Mouse (Mus musculus): ENCODE results near the gene Mab21l3.
A peak's percentile ranks its signal among the peaks of the same experiment; 100 is the strongest.

The Mab21l3 gene

DNA sequence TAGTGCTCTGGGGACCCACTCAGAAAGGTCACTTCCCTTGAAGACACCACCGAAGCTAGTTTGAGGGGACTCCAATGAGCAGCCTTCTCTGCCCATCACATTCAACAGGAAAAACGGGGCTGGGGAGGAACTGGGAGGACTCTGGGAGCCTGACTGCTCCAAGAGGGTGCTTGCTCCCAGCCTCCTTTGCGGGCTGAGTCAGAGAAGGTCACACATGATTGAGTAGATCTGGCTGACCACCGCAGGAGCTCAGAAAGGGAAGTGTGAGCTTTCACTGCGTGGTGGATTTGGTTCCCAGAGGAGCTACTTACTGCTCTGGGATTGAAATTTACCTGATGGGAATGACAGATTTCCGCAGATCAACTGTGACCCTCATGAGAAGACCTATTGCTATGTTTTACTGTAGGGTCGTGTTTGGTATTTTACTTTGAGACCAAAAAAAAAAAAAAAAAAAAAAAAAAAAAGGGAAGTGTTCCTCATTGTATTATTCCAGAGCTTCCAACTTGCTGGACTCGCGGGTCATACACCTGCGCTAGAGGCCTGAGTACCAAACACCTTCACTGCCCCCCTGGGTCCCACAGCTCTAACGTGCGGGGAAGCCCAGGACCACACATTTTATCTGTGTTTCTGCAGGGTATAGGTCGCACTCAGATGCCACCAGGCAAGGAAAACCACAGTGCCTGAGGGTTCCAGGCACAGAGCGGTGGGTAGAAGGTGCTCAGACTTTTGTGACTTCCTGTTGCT, 48.7 kb downstream of the Mab21l3 start:
- DNase-seq, result no peak

DNA sequence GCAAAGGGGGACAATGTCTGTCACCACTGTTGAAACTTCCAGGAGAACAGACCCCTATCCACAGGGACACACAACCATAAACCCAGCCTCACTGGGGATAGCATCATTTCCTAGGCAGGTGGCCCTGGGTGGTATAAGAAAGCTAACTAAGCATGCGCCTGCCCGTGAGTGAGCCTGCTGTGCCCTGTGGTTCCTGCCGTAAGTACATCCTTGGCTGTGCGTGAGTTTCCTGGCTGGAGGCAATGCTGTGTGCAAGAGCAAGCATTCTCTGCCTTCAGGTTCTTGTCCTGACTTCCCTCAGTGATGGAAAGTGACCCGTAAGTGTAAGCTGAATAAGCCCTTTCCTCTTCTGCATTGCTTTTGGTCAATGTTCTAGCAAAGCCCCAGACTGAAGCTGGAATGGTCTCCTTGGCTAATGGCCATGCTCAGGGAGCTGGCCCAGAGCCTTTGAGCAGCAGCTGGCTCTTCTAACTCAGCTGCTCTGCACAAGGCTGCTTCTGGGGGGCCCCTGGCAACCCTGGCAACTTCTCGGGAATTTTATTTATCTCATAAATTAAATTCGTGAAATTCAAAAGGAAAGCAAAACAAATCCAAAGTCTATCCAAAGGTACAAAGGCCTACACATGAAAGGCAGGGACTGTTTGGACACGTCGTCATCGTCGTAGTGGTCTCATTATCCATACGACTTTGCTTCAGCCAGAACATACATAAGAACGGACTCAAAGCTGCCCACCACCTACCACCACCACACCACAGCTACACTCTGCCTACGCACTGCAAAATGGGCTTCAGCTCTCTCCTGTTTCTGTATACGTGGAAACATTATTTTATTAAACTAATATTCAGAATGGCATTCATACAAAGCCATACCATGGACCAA, 50.7 kb downstream of the Mab21l3 start:
- peak; percentile 39 for DNase-seq

DNA sequence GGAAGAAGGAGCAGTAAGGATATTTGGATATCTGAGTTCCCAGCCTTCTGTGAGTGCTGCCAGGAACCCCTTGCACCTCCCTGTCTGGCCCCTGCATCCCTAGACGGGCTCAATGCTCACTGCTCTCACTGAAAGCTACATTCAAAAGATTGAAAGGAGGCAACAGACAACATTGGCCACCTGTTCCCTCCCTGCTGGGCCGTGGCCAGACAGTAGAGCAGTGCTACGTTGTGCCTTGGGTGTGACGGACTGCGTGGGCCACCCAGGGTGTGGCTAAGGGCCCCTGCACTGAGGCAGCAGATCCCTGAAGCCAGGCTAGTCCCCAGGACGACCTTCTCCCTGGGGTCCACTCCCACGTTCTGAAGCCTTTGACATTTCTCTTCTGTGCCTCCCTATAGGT, 52.5 kb downstream of the Mab21l3 start:
- DNase-seq, result no peak

DNA sequence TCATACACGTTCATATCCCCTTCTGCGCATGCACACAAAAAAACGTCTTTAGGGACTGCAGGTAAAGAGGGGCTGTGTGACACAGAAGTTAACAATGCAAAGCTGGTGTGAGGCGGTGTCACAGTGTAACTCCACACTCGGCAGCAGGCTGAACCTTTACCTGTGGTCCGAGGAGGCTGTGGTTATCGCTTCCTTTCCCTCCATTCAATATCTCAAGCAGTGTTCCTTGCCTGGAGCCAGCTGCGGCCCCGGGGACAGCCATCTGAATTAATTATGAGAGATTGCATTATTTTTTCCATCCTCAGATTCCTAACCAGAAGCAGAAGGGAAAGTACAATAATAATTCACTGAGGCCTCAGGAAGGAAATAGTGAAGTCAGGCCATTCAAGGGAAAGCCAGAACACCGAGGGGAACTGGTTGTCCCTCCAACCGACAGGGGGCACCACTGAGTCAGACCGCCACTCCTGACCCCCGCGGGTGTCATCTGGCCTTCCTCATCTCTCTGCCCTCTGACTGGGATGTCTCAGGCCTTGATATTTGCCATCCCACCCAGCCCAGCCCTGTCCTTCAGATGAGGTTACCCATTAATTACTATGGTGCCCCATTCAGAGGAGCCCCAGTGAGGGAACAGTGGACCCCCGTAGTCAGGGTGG, 53.2 kb downstream of the Mab21l3 start:
- no peak for DNase-seq

DNA sequence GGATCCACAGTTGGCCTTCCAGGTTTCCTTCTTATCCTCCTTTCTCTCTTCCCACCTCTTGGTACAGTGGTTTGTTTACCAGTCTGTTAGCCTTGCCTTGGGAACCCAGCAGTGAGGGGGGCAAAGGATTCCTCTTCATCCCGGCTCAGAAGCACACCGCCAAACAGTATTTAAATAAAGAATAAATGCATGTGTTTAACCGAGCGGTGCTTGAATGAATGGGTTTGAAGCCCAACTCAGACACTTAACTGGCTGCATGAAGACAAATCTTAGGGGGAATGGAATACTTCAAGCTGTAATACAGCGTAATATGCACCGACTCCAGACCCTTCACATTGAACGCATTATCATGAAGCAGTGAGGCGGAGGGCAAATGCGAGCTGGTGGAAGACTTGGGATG, 54.1 kb downstream of the Mab21l3 start:
- no peak for DNase-seq

DNA sequence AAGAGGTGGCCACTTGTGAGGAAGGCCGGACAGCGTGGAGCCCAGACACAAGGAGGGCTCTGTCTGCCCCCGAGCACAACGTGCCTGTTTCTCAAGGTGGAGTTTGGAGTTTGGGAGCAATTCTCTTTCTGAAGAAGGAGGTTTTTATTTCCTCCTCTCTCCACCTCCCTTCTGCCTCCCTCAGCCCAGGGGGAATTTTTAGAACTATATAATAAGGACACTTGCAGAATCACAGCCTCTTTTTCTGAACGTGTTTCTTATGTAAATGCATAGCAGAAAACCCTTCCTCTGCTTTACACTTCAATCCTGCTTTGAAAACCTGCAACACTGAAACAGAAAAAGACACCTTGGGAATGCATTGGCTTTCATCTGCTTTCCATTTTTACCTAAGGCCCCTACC, 54.7 kb downstream of the Mab21l3 start:
- no peak for DNase-seq

DNA sequence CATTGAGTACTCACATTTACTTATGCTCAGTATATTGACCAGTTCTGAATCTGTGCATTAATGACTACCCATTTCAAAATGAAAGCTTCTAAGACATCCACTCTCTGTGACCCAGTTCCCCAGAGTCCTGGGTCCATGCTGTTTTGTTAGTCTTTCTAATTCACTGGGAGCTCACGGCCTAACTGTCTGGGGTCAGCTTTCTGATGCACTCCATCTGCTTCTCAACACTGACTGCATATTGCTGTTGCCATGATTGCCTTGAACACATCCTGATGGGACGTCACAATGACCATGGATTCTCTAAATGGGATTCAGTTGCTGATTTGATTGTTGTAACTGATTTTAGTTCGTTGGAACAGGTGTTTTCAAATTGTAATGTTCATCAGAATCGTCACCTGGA, 56.6 kb downstream of the Mab21l3 start:
- DNase-seq, result no peak

DNA sequence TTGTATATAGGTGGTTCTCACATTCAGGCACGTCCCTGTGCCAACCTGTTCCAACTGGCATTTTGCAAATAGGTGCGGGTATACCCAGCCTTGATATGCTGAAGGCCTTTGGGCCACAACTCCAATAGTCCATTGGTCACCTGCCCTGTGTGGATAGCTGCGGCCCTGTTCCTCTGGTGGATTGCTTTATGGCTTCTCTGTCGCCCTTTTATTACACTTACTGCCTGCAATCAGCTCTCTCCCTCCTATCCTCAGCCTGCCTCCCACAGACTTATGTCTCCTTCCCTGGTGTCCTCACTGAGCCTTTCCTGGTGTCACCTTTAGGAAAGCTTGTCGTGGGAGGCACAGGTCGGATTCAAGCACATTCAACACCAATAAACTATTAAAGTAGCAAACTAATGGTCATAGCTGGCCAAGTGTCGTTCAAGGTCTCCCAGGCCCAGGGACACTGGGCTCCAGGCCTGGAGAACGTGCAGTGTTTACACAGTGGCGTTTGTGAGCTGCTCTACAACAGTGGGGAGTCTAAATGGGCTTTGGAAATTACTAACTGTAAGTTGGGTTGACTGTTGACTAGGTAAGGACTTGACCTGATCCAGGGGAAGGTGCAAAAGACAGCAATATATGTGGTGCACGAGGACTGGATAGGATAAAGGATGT, 63.9 kb downstream of the Mab21l3 start:
- DNase-seq, result no peak

DNA sequence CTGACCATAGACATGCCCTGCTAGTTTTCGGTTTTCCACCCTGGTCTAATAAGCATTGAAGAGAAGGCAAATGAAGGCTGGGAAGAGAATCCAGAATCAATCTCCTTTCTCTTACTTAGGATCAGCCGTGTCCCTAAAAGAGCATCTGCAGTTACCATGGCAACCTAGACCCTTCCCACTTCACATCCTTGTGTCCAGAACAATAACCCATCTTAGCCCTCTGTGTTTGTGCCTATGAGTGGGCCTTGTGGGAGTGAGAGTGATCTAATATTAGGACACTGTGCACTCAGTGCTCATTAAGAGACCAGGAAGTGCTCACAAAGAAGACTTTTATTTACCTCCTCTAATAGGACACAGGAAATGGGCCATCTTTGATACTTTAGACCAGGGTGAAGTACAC, 65.0 kb downstream of the Mab21l3 start:
- no peak for DNase-seq

DNA sequence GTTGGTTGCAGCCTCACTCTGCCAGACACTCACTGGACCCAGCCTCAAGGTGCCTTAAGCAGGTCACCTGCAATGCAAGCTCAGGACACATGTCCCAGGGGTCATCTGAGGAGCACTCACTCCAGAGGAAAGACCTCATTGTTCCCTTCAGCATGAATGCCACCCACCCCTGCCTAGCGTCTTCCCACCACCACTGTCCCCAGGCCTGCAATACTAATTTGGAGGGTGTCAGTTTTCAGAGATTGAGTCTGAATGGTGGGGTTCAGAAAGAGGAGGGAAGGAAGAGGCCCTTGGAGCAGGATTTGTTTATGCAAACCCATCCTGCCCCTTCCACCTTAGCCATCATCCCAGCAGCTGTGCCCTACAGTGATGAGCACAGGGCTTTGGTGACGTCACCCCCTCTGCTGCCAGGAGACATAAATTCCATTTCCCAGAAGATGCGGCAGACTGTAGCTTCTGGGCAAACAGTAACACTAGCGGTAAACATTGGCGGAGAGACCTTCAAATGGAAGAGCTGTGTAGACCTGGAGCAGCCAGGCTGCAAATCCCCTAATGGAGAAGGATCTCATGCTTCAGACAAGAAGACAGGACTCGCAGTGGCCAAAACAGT, 67.8 kb downstream of the Mab21l3 start:
- no peak for DNase-seq

DNA sequence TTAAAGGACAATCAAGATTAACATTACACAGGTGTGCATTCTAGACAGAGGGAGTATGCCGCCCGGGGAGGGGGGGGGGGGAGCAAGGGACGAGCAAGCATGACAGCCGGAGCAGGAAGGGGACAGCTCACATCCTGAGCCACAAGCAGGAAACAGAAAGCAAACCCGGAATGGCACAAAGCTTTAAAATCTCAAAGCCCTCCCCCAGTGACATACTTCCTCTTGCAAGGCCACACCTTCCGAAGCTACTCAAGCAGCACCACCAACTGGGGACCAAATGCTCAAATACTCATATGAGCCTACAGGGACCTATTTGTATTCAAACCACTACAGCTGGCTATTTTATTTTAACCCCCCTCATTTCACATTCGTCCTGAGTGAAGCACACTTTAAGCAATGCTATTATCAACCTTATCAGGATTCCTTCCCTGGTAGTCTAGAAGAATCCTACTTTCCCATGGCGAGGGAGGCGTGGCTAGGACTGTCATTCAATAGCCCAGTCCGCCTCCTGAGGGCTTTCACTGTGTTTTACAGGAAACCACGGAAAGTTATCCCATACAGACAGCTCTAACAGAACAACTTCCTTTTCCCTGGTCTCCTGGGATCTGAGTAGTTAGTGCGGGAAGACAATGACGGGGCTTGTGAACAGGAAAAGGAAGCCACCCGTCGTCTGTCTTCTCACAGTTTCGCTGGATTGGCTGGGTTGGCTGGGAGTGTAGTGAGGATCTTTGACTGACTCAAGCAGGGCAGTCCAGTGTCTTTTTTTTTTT, 69.7 kb downstream of the Mab21l3 start:
- DNase-seq, result no peak

DNA sequence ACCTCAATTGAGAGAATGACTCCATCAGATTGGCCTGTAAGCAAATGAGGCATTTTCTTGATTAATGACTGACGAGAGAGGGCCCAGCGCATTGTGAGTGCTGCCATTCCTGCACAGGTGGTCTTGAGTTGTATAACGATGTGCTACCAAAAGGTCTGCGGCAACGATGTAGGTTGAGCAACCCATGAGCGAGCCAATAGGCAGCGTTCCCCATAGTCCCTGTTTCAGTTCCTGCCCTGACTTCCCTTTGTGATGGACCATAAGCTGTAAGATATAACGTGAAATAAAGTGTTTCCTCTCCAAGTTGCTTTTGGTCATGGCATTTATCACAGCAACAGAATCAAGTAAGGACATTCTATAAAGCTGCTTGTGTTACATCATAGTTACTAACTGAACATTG, 73.0 kb downstream of the Mab21l3 start:
- no peak for DNase-seq

DNA sequence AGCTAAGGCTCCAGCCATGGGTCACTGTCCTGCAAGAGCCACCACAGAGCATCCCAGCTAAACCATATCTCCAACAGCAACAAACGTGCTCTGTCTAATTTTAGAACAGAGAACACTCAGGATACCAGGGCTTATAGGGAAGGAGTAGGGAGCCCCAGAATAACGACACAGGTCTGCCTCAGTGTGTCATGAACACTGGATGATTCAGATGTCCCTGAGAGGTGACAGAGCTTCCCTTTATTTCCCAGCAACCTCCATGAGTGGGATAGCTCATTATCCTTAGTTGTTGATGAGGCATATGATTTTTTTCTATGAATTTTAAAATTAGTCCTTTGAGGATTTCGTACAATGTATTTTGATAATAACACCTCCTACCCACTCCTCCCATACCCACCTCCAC, 78.2 kb downstream of the Mab21l3 start:
- no peak for DNase-seq

DNA sequence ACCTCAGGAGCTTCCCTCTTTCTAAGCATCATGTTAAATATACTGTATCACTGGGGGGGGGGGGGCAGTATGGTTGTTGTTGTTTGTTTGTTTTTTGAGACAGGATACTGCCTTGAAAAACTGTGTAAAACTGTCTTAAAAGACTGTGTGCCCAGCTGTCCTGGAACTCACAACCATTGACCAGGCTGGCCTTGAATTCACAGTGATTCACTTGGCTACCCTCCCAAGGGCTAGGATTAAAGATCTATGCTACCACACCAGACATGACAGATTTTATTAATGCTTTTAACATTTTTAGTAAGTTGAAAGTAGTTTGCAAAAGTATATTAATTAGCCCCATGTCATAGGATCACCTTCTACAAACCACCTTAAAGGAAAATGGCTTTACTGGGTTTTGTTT, 85.2 kb downstream of the Mab21l3 start:
- no peak for DNase-seq

All from cerebellum, adult 11-12 months (tissue).